Mouse (Mus musculus): Measurements from ENCODE around the gene Rhox13. TPM values are rescaled to one million over a fixed set of nuclear protein-coding genes. Genes with fewer than 3 reads are reported as not detected.

Gene Rhox13
- total RNA-seq (2021) (not detected), polyA plus RNA-seq (2012; rRNA removed) (not detected in 2 replicates)
- long read RNA-seq: 0 reads

GRCm38 (mm10) chrX:38120982-38121381 lies at the start of gene Rhox13:
Gene Rhox13, plus strand, starts transcription at chrX:38121219.
- no peak for DNase-seq

DNA sequence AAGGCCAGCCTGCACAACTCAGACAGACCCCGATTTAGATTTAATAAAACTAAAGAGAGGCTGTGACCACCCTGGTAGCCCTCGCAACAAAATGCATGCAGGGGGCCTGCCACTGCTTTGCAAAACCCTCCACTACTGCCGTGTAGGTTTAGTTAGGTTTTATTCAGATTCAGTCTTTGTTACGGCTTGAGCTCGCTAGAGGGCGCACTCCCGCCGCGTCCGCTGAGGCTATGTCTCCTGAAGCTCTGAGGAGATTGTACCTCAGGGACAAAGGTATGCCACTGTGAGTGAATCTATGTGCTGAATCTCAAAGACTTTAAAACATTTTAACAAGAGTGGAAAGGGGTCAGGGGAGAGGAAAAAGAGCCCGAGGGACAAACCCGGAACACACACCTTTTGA lies 36.8 kb upstream of the Rhox13 start:
- peak; percentile 52 for DNase-seq

GRCm38 (mm10) chrX:38085041-38085440 lies 36.0 kb upstream of the Rhox13 start, which contains the start of gene Rhox11:
Gene Rhox11, minus strand, starts transcription at chrX:38085141.
- DNase-seq: no peak

DNA sequence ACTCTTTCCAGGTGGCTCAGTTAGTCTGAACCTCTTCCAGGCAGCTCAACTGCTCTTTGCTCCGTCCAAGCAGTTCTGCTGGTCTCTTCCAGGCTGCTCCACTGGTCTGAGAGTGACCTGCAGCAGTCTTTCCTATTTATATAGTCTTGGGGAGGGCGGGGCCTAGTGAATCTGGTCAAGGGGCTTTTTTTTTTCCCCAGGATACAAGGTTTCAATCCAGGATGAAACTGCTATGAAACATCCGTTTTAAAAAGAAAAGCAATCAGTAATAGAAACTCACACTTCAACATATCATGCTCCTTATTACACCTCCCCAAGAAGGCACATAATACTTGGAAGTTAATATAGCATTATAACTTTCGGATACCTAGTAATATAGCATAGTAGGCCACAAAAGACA lies 10.2 kb upstream of the Rhox13 start, which contains the start of gene Rhox12:
Rhox12 (minus strand) TSS at position 101 of the 400 bp plus-strand sequence.
- no peak for DNase-seq

DNA sequence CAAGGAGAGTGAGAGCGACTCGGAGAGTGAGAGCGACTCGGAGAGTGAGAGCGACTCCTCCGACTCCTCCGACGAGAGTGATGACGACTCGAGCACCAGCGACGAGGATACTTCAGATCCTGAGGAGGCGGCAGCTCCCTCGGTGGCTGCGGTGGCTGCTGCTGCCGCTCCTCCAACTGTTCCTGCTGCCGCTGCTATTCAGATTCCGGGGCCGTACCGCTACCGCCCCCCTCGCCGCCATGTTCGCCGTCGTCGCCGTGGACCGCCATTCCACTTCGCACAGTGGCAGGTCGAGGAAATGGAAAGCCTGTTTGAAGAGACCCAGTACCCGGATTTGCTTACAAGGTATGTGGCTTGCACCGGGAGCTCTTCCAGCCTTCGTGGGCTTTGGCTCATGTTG lies 459 bp downstream of the Rhox13 start:
- no peak for DNase-seq

DNA sequence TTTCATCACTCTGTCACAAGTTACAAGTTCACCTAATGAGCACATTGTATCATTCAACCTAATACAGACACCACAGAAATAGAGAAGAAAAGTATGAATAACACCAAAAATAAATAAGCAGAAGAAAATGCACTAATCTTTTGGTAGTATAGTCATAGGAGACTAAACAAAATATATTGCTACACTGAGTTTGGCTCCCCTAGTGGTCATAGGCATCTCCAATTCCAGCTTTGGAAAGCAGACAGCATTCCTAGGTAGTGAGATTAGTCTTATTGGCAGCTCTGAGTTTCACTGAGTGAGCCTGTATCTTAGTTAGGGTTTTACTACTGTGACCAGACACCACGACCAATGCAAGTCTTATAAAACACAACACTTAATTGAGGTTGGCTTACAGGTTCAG lies 38.1 kb downstream of the Rhox13 start:
- no peak for DNase-seq

- no peak for DNase-seq
Observed at GRCm38 (mm10) chrX:38165315-38165714, 44.3 kb downstream of the Rhox13 start.

GRCm38 (mm10) chrX:38166064-38166463 lies 45.0 kb downstream of the Rhox13 start:
- no peak for DNase-seq

DNA sequence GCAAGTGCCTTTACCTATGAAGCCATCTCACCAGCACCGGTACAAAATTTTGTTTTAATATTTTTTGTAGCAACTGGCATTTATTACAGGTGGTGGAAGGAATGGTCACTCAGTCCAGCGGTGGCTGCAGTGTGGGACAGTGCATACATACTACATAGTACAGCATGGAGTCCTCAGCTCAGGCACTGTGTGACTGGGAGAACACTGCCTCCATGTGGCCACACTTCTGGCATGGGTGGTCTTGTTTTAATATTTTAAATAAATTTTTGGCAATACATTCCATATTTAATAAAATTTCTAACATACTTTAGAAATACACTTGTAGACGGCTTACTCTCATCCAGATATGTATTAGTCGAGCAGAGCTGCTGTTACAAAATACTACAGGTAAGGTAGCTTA lies 45.6 kb downstream of the Rhox13 start:
- DNase-seq: no peak

Other genes starting within 250 kb of the Rhox13 start
- gene Rhox8, start 242.3 kb upstream of the Rhox13 start, total RNA-seq (2021): not detected
- gene Rhox8, start 242.3 kb upstream of the Rhox13 start, polyA plus RNA-seq (2012; rRNA removed): not detected in 2 replicates
- gene Rhox7b, start 224.0 kb upstream of the Rhox13 start, total RNA-seq (2021): not detected
- not detected in 2 replicates for gene Rhox7b, start 224.0 kb upstream of the Rhox13 start, polyA plus RNA-seq (2012; rRNA removed)
- gene Rhox9, start 219.4 kb upstream of the Rhox13 start, total RNA-seq (2021): not detected
- gene Rhox9, start 219.4 kb upstream of the Rhox13 start, polyA plus RNA-seq (2012; rRNA removed): not detected in 2 replicates
- gene Btg1-ps1, start 102.4 kb upstream of the Rhox13 start, total RNA-seq (2021): not detected
- not detected in 2 replicates for gene Btg1-ps1, start 102.4 kb upstream of the Rhox13 start, polyA plus RNA-seq (2012; rRNA removed)
- not detected for gene Btg1-ps2, start 78.1 kb upstream of the Rhox13 start, total RNA-seq (2021)
- gene Btg1-ps2, start 78.1 kb upstream of the Rhox13 start, polyA plus RNA-seq (2012; rRNA removed): 0.51 TPM in 1 of 2 replicates, not detected in the other
- not detected for gene Rhox10, start 54.7 kb upstream of the Rhox13 start, total RNA-seq (2021)
- not detected in 2 replicates for gene Rhox10, start 54.7 kb upstream of the Rhox13 start, polyA plus RNA-seq (2012; rRNA removed)
- not detected for gene Rhox11, start 36.1 kb upstream of the Rhox13 start, total RNA-seq (2021)
- gene Rhox11, start 36.1 kb upstream of the Rhox13 start, polyA plus RNA-seq (2012; rRNA removed): not detected in 2 replicates
- not detected for gene Rhox12, start 10.3 kb upstream of the Rhox13 start, total RNA-seq (2021)
- not detected in 2 replicates for gene Rhox12, start 10.3 kb upstream of the Rhox13 start, polyA plus RNA-seq (2012; rRNA removed)
- gene Zbtb33, start 68.6 kb downstream of the Rhox13 start, total RNA-seq (2021): 10 to 100 TPM; 24.7 to 37.7 TPM
- 1.5 and 1.9 TPM in 2 replicates for gene Zbtb33, start 68.6 kb downstream of the Rhox13 start, polyA plus RNA-seq (2012; rRNA removed)
- 10 to 100 TPM; 22.3 to 32.6 TPM for gene Tmem255a, start 131.2 kb downstream of the Rhox13 start, total RNA-seq (2021)
- 9.1 and 16.4 TPM in 2 replicates for gene Tmem255a, start 131.2 kb downstream of the Rhox13 start, polyA plus RNA-seq (2012; rRNA removed)
- not detected for gene Atp1b4, start 195.0 kb downstream of the Rhox13 start, total RNA-seq (2021)
- not detected in 2 replicates for gene Atp1b4, start 195.0 kb downstream of the Rhox13 start, polyA plus RNA-seq (2012; rRNA removed)